Mouse (Mus musculus) midbrain, postnatal 0 days (tissue): ENCODE measurements around the gene Ccdc177. TPM values are rescaled to one million over a fixed set of nuclear protein-coding genes. Genes with fewer than 3 reads are reported as not detected.
"Not testable (repeated sequence)": the region's sequence is repeated elsewhere in the genome, so short reads cannot be mapped to it uniquely, and the experiment has no call there.

Experiments used
- ATAC-seq: fragments of 200-750 bp; cut with Nextera tagmentation; 2 replicates; pipeline ENCODE4 v1.8.0; 2017; ENCODE audit warnings: moderate number of reproducible peaks, mild to moderate bottlenecking, moderate TSS enrichment, moderate library complexity; ENCODE audit not compliant: low FRiP score
- DNase-seq: peaks from one replicate; pipeline ENCODE4 v3.0.0-alpha.2; 2015; ENCODE audit warnings: low spot score
- H3K27ac ChIP-seq: fragments of 300-500 bp; sonication (generic); 2 replicates; pipeline ENCODE4 v1.5.1; 2014; ENCODE audit warnings: low read depth, mild to moderate bottlenecking, low read length, mixed read lengths
- H3K27me3 ChIP-seq: fragments of 300-500 bp; sonication (generic); 2 replicates; pipeline ENCODE4 v1.6.1; 2014; ENCODE audit warnings: low read length, control low read depth, mixed read lengths; ENCODE audit not compliant: insufficient read depth
- H3K36me3 ChIP-seq: fragments of 300-500 bp; sonication (generic); 2 replicates; pipeline ENCODE4 v1.6.1; 2014; ENCODE audit warnings: low read length, control low read depth, mixed read lengths; ENCODE audit not compliant: insufficient read depth
- H3K4me1 ChIP-seq: fragments of 300-500 bp; sonication (generic); 2 replicates; pipeline ENCODE4 v1.6.1; 2014; ENCODE audit warnings: mild to moderate bottlenecking, control low read depth, antibody characterized with exemption, low read length, mixed read lengths; ENCODE audit not compliant: insufficient read depth
- H3K4me2 ChIP-seq: fragments of 300-500 bp; sonication (generic); 2 replicates; pipeline ENCODE4 v1.6.1; 2014; ENCODE audit warnings: low read depth, mild to moderate bottlenecking, low read length, mixed read lengths; ENCODE audit not compliant: poor library complexity, severe bottlenecking
- H3K4me3 ChIP-seq: fragments of 300-500 bp; sonication (generic); 2 replicates; pipeline ENCODE4 v1.5.1; 2014; ENCODE audit warnings: low read depth, mild to moderate bottlenecking, low read length, moderate library complexity
- H3K9ac ChIP-seq: fragments of 300-500 bp; sonication (generic); replicated peaks from 2 replicates; pipeline ENCODE4 v1.6.1; 2014; ENCODE audit warnings: mild to moderate bottlenecking, low read length, moderate library complexity, mixed read lengths; ENCODE audit not compliant: poor library complexity, severe bottlenecking
- H3K9me3 ChIP-seq: fragments of 300-500 bp; sonication (generic); 2 replicates; pipeline ENCODE4 v1.6.1; 2016; ENCODE audit warnings: low read length, control low read depth
- CTCF ChIP-seq: IDR thresholded peaks from 2 replicates; pipeline ENCODE4 v1.5.1; 2016; ENCODE audit warnings: antibody characterized with exemption, mild to moderate bottlenecking
- WGBS: fragments of 180-500 bp; shearing (Covaris S2); extraction: QIAGEN DNeasy Blood & Tissue Kit; methylation state at CpG from one replicate; pipeline ENCODE4 v1.1.7; 2014; 5-methylcytosine and 5-hydroxymethylcytosine counted together
- polyA plus RNA-seq: library from polyadenylated mRNA; unstranded; fragments of >200 nt; fragmentation: Nextera tagmentation; extraction: Ambion mirVana; gene quantifications from 2 replicates; pipeline ENCODE4 v1.2.1, GENCODE M21; 2015
- total RNA-seq: library from RNA; depleted of rRNA; stranded (reverse); fragments of >200 nt; gene quantifications from 2 replicates; pipeline ENCODE4 v1.2.3, GENCODE M21; 2014

The Ccdc177 gene
- total and polyA plus RNA-seq, 2 experiments from 2014 or later, result 2.4 to 22.4 TPM

GRCm38 (mm10) chr12:80791571-80792444, 31.3 kb upstream of the Ccdc177 start:
- H3K9me3 ChIP-seq, result no peaks in the 10 kb centered on the region
- H3K27me3 ChIP-seq, result no peaks in the 10 kb centered on the region
- H3K9ac ChIP-seq, result peak overlapping the region; percentile 84; the same call in 1 of the 2 replicates
- no peaks in the 10 kb centered on the region for H3K36me3 ChIP-seq
- H3K4me1 ChIP-seq, result peaks cover 6% of the 10 kb centered on the region
- no peak for ATAC-seq
- H3K4me3 ChIP-seq, result peak overlapping the region; percentile 93
- 0 out of 2 replicates have a peak overlapping the region, but pooled peaks have one; percentile 93 for H3K27ac ChIP-seq
- WGBS, result 43% methylated on average over 6 of the region's 6 CpGs
- peak; percentile 67 for DNase-seq
- peak overlapping the region; percentile 71 for H3K4me2 ChIP-seq
- TF ChIP-seq CTCF, result peak; percentile 68

- DNase-seq, result no peak
- WGBS, result under 1% methylated on average over 65 of the region's 80 CpGs
- peak overlapping the region; percentile 71 for H3K4me2 ChIP-seq
- no peaks in the 10 kb centered on the region for H3K36me3 ChIP-seq
- peak overlapping the region; percentile 93 for H3K4me3 ChIP-seq
- H3K27me3 ChIP-seq, result no peaks in the 10 kb centered on the region
- peaks cover 6% of the 10 kb centered on the region for H3K4me1 ChIP-seq
- H3K9me3 ChIP-seq, result no peaks in the 10 kb centered on the region
- TF ChIP-seq CTCF, result no peak
- peak overlapping the region; percentile 84 for H3K9ac ChIP-seq
- H3K27ac ChIP-seq, result peak overlapping the region; percentile 93
- peak; percentile 82 for ATAC-seq
Observed at GRCm38 (mm10) chr12:80790700-80791570, 30.4 kb upstream of the Ccdc177 start.

GRCm38 (mm10) chr12:80789849-80790694, 29.6 kb upstream of the Ccdc177 start, which contains the start of gene Susd6:
TSS of gene Susd6 (plus strand) at chr12:80790510.
- WGBS, result 3% methylated on average over 42 of the region's 56 CpGs
- H3K4me3 ChIP-seq, result peak within 1 kb of the TSS; percentile 93
- peak within 1 kb of the TSS; percentile 84 for H3K9ac ChIP-seq
- DNase-seq (peak; percentile 99), ATAC-seq (peak; percentile 98)
- peak; percentile 59 for TF ChIP-seq CTCF
- no peaks in the 10 kb centered on the region for H3K27me3 ChIP-seq
- H3K4me1 ChIP-seq, result peaks cover 6% of the 10 kb centered on the region
- no peaks in the 10 kb centered on the region for H3K36me3 ChIP-seq
- peak within 1 kb of the TSS; percentile 71 for H3K4me2 ChIP-seq
- no peaks in the 10 kb centered on the region for H3K9me3 ChIP-seq
- H3K27ac ChIP-seq, result peak within 1 kb of the TSS; percentile 93

GRCm38 (mm10) chr12:80789276-80789675, 28.8 kb upstream of the Ccdc177 start:
- H3K9ac ChIP-seq, H3K36me3 ChIP-seq, H3K27ac ChIP-seq, H3K9me3 ChIP-seq, ATAC-seq, H3K4me1 ChIP-seq, H3K27me3 ChIP-seq, H3K4me3 ChIP-seq, DNase-seq: not testable (repeated sequence)
- H3K4me2 ChIP-seq, result peak overlapping the region; percentile 71; the same call in 1 of the 2 replicates
- 83% methylated on average over 4 of the region's 4 CpGs for WGBS

GRCm38 (mm10) chr12:80788188-80788587, 27.7 kb upstream of the Ccdc177 start:
- H3K4me1 ChIP-seq, result peaks cover 6% of the 10 kb centered on the region
- 85% methylated on average over 3 of the region's 3 CpGs for WGBS
- no peaks in the 10 kb centered on the region for H3K9me3 ChIP-seq
- no peaks in the 10 kb centered on the region for H3K27me3 ChIP-seq
- H3K4me2 ChIP-seq, result no peak overlapping the region
- H3K4me3 ChIP-seq, result no peak overlapping the region
- no peak for DNase-seq
- ATAC-seq, result no peak
- H3K36me3 ChIP-seq, result no peaks in the 10 kb centered on the region
- no peak overlapping the region for H3K27ac ChIP-seq
- no peak overlapping the region for H3K9ac ChIP-seq
- no peak for TF ChIP-seq CTCF
